Mouse (Mus musculus): ENCODE measurements around the gene Scaf1.

The Scaf1 gene

GRCm38 (mm10) chr7:45015344-45015956, 713 bp downstream of the Scaf1 start:
- CTCF ChIA-PET = interaction anchor here (0.6 kb wide), 1 partner anchor 33 kb away, joined by 7 read pairs; no protein-coding TSS in a partner anchor

DNA sequence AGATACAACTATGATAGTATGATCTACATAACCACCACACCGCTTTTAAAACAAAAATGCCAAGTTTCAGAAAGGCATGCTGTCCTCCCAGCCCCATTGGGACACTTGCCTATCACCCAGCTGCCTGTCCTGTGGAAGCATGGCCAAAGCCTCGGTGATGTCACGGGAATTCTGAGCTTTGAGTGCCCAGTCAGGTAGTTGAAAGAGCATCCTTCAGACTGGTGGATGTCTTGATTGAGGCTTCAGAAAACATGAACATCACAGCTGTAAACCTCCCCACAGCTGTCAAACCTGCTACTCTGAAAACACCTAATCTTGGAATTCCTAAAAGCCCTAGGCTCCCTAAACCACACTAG, 2.1 kb downstream of the Scaf1 start:
- CTCF ChIA-PET = no interaction called here

DNA sequence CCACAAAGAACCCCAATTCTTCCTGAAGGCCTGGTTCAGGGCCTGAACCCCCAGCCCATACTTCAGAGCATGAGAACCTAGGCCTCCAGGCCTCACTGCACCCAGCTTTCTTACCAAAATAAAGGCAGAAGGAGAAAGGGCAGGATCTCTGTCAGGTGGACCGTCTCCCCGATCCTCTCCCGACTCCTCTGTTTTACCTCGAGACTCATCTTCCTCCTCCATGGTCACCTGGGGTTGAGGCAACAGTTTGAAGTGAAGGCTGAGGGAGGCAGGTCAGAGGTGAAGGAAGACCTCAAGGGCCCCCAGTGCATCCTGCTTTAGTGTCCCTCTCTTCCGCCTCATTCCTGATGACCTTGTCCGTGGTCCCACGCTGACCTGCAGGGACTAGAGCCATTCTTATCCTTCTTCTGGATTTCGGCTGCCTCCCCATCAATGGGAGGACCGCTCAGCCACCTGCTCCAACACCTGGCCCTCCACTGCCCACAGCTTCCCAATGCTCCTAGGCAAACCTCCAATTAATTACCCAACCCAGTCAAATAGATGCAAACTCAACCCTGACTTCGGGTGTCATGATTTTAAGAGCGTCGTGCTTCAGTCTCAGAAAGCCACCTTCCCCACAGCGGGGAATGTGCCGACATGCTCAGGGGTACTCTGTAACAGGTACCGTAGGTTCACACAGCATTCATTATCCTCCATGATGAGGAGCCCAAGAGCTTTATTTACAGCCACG, 2.6 kb downstream of the Scaf1 start:
- CTCF ChIA-PET = interaction anchor here (0.6 kb wide), 1 partner anchor 54 kb away, joined by 4 read pairs; no protein-coding TSS in a partner anchor

GRCm38 (mm10) chr7:45012824-45013223, 3.3 kb downstream of the Scaf1 start:
- CTCF ChIA-PET = interaction anchor here (0.6 kb wide), 1 partner anchor 55 kb away, joined by 4 read pairs; no protein-coding TSS in a partner anchor

DNA sequence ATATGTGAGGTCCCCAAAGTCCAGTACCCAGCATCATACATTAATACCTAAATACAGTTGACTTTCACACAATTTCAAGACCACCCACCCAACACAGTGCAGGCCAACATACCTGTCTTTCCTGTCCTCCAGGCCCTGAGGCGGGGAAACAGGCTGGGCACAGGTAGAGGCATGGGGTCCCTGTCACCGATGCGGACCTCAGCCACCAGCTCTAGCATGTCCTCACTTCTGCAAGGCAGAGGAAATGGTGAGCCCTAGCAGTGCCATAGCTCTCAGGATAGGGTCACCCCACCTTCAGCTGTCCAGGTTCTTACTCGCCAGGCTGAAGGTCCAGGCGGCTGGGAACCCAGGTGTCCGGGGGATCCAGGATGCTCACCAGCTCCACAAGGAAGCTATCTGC, 4.2 kb downstream of the Scaf1 start:
- CTCF ChIA-PET = interaction anchor here (0.6 kb wide), 1 partner anchor 35 kb away, joined by 4 read pairs; no protein-coding TSS in a partner anchor

- CTCF ChIA-PET = no interaction called here
Measured at GRCm38 (mm10) chr7:45008411-45008810, 7.8 kb downstream of the Scaf1 start.

GRCm38 (mm10) chr7:45007846-45008245, 8.3 kb downstream of the Scaf1 start:
- CTCF ChIA-PET = no interaction called here

DNA sequence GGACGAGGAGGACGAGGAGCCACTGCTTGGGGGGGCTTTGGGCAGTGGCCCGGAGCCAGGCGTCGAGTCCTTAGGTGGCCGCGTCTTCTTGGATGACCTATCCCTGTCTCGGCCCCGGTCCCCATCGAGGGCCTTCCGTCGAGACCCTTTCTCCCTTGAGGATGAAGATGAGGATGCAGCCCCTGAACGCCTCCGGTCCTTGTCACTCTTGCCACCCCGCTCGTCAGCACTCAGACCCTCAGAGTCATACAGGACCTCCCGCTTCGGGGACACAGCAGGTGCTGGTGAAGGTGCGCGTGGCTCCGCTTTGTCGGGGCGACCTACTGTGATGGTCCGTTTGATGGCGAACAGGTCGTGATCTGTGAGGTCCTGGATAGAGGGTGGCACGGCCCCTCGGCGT, 9.0 kb downstream of the Scaf1 start:
- CTCF ChIA-PET = no interaction called here

- CTCF ChIA-PET = no interaction called here
Measured at GRCm38 (mm10) chr7:45006503-45006902, 9.7 kb downstream of the Scaf1 start.

DNA sequence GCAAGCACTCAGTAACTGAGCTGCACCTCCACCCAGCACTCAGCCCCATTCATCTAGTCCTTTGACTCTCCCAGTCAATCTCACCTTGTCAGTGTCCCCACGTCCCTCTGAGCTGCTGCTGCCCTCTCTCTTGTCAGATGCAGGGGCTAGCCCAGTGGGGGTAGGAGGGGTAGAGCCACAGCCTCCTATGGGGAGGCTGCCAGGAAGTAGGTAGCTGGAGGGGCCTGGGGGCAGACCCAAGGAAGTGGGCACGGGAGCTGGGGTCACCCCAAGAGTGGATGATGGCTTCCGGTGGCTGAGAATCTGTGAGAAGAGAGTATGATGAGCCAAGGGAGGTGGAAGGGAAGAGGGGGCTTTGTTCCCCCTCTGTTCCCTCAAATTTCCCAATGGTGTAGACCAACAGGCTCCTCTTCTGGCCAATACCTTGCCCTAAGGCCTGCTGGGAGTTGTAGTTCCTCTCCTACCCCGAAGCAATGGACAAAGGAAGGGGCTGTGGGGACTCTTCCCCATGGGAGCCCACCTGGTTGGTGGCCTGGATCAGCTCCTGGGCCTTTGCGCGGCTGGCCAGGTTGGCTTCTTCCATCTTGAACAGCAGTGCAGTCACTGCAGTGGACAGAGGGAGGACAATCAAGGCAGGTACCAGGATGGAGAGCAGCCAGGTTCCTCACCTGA, 10.7 kb downstream of the Scaf1 start:
- CTCF ChIA-PET = no interaction called here

DNA sequence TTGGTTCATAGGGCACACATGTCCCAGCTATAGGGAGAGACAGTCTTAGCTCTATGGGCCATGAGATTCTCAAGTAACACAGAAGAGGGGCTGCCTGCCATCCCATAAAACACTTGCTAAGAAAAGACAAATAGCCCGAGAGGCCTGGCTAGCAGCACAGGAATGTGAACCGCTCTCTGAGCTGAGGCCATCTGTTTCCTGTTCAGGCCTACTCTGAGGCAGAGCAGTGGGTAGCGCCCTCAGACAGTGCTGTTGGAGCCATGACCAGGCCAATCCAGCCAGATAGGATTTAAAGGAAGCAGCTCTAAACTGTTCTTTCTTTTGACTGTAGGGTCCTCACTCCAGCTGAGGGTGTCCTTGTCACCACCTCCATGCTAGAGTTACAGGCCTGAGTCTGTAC, 11.6 kb downstream of the Scaf1 start:
- CTCF ChIA-PET = no interaction called here

- CTCF ChIA-PET = no interaction called here
Measured at GRCm38 (mm10) chr7:45002440-45002839, 13.7 kb downstream of the Scaf1 start.

DNA sequence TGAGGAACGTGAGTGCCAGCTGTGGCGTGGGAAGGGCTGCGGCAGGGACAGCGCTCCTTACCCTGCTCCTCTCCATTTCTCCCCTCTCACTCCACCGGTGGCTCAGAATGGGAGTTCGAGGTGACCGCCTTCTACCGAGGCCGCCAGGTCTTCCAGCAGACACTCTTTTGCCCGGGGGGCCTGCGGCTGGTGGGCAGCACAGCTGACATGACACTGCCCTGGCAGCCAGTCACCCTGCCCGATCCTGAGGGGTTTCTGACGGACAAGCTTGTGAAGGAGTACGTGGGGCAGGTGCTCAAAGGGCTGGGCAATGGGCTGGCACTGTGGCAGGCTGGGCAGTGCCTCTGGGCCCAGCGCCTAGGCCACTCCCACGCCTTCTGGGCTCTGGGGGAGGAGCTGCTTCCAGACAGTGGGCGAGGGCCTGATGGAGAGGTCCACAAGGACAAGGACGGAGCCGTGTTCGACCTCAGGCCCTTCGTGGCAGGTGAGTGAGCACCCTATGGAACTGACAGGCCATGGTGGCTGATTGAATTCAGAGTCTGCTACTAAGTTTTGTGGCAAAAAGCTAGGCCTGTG, 15.5 kb downstream of the Scaf1 start:
- CTCF ChIA-PET = no interaction called here

DNA sequence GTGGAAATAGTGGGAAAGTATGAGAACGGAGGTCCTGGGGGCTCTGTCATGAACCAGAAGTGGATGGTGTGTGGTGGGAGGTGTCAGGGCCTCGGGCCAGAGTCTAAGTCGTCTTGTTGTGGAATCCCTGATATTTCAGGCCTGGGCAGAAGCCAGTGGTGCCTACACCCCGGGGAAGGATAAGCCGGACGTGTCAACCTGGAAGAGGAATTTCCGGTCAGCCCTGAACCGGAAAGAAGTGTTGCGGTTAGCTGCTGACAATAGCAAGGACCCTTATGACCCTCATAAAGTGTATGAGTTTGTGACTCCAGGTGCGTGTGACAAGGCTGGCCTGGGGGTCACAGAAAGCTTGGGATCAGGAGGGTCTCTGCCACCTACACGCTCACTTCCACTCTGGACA, 16.4 kb downstream of the Scaf1 start:
- CTCF ChIA-PET = no interaction called here

DNA sequence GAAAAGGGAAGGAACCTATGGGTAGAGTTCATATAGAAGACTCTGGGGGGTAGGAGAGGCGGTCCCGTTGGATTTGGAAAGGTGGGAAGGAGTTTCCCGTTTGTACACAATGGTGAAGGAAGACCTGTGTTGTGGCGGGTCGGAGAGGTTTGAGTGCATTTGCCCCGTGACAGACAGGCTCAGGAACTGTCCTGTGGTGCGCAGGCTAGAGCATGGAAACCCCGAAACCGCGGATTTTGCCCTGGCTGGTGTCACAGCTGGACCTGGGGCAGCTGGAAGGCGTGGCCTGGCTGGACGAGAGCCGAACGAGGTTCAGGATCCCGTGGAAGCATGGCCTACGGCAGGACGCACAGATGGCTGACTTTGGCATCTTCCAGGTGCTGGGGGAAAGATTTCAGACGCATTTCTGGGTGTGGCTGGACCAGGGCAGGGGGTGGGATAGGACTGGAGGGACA, 17.6 kb downstream of the Scaf1 start, which contains the start of gene Bcl2l12:
Bcl2l12 (minus strand) TSS at position 212 of the 455 bp plus-strand sequence.
- CTCF ChIA-PET = interaction anchor here (1.2 kb wide), 1 partner anchor 15 kb away, joined by 3 read pairs; no protein-coding TSS in a partner anchor

DNA sequence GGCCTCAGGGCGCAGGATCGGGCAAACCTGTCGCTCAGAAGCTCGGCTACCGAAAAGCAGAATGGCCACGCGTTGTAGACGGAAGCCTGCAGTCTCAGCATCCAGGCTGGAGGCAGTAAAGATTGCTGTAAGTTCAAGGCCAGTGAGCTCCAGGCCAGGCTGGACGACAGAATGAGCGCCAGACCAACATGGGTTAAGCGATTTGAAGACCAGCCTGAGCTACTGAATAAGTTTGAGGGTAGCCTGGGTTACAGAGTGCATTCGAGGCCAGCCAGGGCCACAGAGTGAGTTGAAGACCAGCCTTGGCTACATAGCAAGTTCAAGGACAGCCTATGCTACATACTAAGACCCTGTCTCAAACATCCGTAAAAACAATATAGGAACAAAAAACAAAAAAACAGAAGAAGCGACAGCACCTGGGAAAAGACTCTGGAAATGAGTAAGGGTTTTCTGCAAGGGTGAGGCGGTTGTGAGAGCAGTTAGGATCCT, 18.2 kb downstream of the Scaf1 start:
- CTCF ChIA-PET = interaction anchor here (0.6 to 1.2 kb wide), 2 partner anchors 14 to 18 kb away, joined by 3 read pairs; partner anchors contain the start of gene Scaf1

DNA sequence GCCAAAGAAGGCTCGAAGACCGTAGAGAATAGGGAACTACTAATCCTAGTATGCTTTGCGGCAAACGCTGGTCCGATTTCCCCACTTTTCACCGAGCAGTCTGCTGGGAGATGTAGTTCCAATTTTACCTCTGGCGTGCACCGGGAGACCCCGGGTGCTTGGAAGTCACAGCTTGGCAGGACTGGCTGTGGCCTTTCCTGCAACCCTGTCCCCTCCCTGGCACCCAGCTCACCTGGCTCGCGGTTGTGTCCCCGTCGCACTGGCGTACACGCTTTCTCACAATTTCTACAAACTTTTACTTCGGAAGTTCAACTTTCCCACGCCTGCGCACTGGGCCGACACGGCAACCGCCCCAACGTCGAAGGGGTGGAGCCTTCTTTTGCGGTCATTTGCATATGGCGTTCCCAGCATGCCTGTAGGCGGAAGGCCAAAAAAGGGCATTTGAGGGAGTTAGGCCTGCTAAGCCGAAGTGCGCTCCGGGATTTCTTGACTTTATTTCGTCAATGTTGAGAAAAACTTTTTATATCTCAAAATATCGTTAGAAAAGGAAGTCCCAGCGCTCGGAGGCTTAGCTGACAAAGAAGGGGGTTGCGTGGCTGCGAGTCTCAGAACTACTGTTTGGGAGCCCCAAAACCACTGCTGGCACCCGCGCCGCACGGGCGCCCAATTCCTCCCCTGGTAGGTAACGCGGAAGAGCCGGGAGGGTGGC, 18.8 kb downstream of the Scaf1 start, which contains the start of gene Irf3:
Irf3 (plus strand) TSS at position 418 of the 709 bp plus-strand sequence.
- CTCF ChIA-PET = interaction anchor here (0.6 to 1.2 kb wide), 2 partner anchors 14 to 19 kb away, joined by 3 read pairs; partner anchors contain the start of gene Scaf1

DNA sequence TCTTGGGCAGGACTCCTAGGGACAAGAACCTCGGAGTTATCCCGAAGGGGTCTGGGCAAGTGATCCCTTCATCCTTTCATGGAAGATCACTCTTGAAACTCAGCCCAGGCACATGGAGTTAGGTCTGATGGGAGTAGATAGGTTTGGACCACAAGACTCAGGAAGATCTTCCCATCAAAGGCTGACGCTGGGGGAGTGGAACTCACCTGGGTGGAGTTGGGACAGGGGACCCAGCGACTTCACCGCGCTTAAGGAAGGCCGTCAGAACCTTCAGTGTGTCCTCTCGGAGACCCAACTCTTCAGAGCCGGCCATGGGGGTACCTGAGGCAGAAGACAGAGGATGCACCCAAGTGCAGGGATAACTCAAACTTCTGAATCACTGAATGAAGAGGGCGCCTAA, 19.5 kb downstream of the Scaf1 start:
- CTCF ChIA-PET = no interaction called here

DNA sequence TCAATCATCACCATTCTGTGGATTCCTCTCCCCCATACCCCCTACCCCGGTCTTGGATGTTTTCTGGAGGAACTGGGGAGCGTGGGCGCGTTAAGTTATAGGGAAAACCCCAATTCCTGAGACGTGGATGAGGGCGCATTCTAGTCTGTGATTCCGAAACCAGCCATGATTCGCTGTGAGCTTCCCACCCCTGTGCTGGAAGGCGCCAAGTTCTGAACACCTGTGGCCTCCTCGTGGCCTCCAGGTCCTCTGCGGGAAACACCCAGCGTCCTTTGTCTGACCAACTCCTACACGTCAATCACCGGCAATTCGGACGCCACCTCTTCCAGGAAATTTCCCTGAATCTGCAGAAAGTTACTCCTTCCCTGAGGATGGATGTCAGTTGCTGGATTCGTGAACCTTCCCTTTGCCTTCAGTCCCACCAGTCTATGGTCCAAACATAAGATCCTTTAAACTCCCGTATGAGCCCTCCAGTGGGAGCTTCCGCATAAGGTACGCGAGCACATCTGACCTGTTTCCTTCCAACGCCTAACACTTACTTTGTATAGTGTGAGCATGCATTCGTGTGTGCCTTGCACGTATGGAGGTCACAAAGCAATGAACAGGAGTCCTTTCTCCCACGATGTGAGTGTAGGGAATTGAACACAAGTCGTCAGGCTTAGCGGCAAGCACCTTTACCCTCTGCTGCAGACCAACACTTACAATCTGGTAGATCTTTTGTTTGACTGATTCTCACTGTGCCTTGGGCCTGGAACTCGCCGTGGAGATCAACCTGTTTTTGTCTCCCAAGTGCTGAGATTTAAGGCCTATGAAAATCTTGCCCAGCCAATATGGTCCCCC, 29.1 kb downstream of the Scaf1 start:
- CTCF ChIA-PET = no interaction called here

GRCm38 (mm10) chr7:44986192-44986878, 29.8 kb downstream of the Scaf1 start, which contains the start of gene Prmt1:
Gene Prmt1 (minus strand): TSS chr7:44986568.
- CTCF ChIA-PET = no interaction called here

Measured in spleen, embryonic (tissue).